Comparison of ENCODE assay signal across 13 mouse cellular contexts in genomic region chr12:79916896-79917633, GRCm38 (mm10).
DNase-seq lines count a peak whose midpoint lies in the region; ATAC-seq and TF ChIP-seq lines count a peak whose summit lies in the region.
"Had no signal": no experiment of that assay in that cellular context is flagged by ENCODE, and none has a peak within 500 bp of the region (broad histone marks: within the 10 kb centered on the region; RNA-seq: fewer than 3 reads in every experiment).

No protein-coding gene starts in this region.

- no peak overlapping the region for H3K4me2 ChIP-seq in kidney, postnatal 0 days (ENCODE audit: low read length)
- H3K4me2 ChIP-seq: hindbrain, embryonic 15.5 days had no signal

- no peak overlapping the region for H3K9ac ChIP-seq in kidney, postnatal 0 days (ENCODE audit: low read depth, low read length)
- H3K9ac ChIP-seq: hindbrain, embryonic 15.5 days had no signal

- H3K36me3 ChIP-seq in kidney, postnatal 0 days (ENCODE audit: insufficient read depth, low read length), result no peaks in the 10 kb centered on the region
- no peaks in the 10 kb centered on the region for H3K36me3 ChIP-seq in limb, embryonic 10.5 days
- H3K36me3 ChIP-seq: G1E; hindbrain, embryonic 15.5 days had no signal

- TF ChIP-seq CTCF in kidney, postnatal 0 days (IDR thresholded peaks at IDR 0.05; ENCODE audit: low read depth), result no peak

- intact Hi-C loops in gastrocnemius, postnatal 14 days (cut with DNase I; ENCODE audit: low total_unique reads), result no loop called here

- no peaks in the 10 kb centered on the region for H3K9me3 ChIP-seq in kidney, postnatal 0 days (replicated peaks; ENCODE audit: low read length)
- no peaks in the 10 kb centered on the region for H3K9me3 ChIP-seq in limb, embryonic 10.5 days (replicated peaks)
- H3K9me3 ChIP-seq: hindbrain, embryonic 15.5 days had no signal

- no peak overlapping the region for H3K4me3 ChIP-seq in kidney, postnatal 0 days (replicated peaks; ENCODE audit: low read depth, low read length)
- no peak overlapping the region for H3K4me3 ChIP-seq in limb, embryonic 10.5 days
- H3K4me3 ChIP-seq: hindbrain, embryonic 15.5 days; megakaryocyte, embryonic 14.5 days had no signal

- peaks cover 24% of the 10 kb centered on the region for H3K4me1 ChIP-seq in kidney, postnatal 0 days (replicated peaks; ENCODE audit: insufficient read depth, low read length)
- H3K4me1 ChIP-seq in limb, embryonic 10.5 days, result peaks cover 37% of the 10 kb centered on the region

- WGBS in kidney, postnatal 0 days, result 58% methylated on average over 5 of the region's 5 CpGs
- WGBS in limb, embryonic 10.5 days, result 76% methylated on average over 5 of the region's 5 CpGs

- ATAC-seq in kidney, postnatal 0 days (replicated peaks; ENCODE audit: low FRiP score, low read depth), result no peak
- no peak for ATAC-seq in CD4-positive, CD25-positive, alpha-beta regulatory T cell, adult 4 months

- no peaks in the 10 kb centered on the region for H3K27me3 ChIP-seq in kidney, postnatal 0 days (ENCODE audit: insufficient read depth, low read length)
- H3K27me3 ChIP-seq in limb, embryonic 10.5 days (ENCODE audit: low read depth, poor library complexity, severe bottlenecking), result no peaks in the 10 kb centered on the region
- H3K27me3 ChIP-seq: hindbrain, embryonic 15.5 days had no signal

- peak; percentile 39 for DNase-seq in gastrocnemius, postnatal 14 days
- no peak for DNase-seq in gastrocnemius, adult 18-20 months (ENCODE audit: low spot score)
- no peak for DNase-seq in kidney, postnatal 0 days (ENCODE audit: low spot score)
- DNase-seq in kidney, adult 18-20 months, result no peak
- DNase-seq in NIH3T3 (ENCODE audit: low read depth), result peak; percentile 19
- no peak for DNase-seq in limb, embryonic 10.5 days (ENCODE audit: low spot score)
- no peak for DNase-seq in adrenal gland, postnatal 36 days
- DNase-seq: left cerebral cortex, postnatal 4 days; right cerebral cortex, postnatal 14 days had no signal

- H3K27ac ChIP-seq in kidney, postnatal 0 days, result peak overlapping the region; percentile 76
- H3K27ac ChIP-seq in limb, embryonic 10.5 days, result peak overlapping the region; percentile 63
- H3K27ac ChIP-seq: hindbrain, embryonic 15.5 days had no signal

Comparison
In these comparisons a context has a peak if more than half of its experiments do, and no peak if none do; other contexts are left out.
1. DNase-seq: peak in gastrocnemius, postnatal 14 days (single experiment) and NIH3T3 (single experiment); none in gastrocnemius, adult 18-20 months (single experiment), kidney, postnatal 0 days (single experiment), kidney, adult 18-20 months (single experiment), limb, embryonic 10.5 days (single experiment) and adrenal gland, postnatal 36 days (0 of 2).